Mouse (Mus musculus) bone marrow, adult 2 months (tissue): ENCODE data around the gene Pigp. TPM values are rescaled to one million over a fixed set of nuclear protein-coding genes. Genes with fewer than 3 reads are reported as not detected.

Experiments used
- H3K27ac ChIP-seq: fragments of 200-500 bp; 2 replicates; pipeline ENCODE4 v1.5.1; 2012; ENCODE audit warnings: low read depth, mild to moderate bottlenecking, control low read depth, inconsistent platforms, low read length; ENCODE audit not compliant: control insufficient read depth, poor library complexity, insufficient read depth
- H3K4me1 ChIP-seq: fragments of 200-500 bp; 2 replicates; pipeline ENCODE4 v1.6.1; 2011; ENCODE audit warnings: low read length; ENCODE audit not compliant: control insufficient read depth, insufficient read depth
- H3K4me3 ChIP-seq: fragments of 200-500 bp; replicated peaks from 2 replicates; pipeline ENCODE3; 2011; ENCODE audit warnings: mild to moderate bottlenecking, low read depth, low read length, control low read depth; ENCODE audit not compliant: control insufficient read depth
- CTCF ChIP-seq: fragments of 200-500 bp; IDR thresholded peaks from 2 replicates; pipeline ENCODE4 v1.5.1; 2011; ENCODE audit warnings: low read length, control low read depth; ENCODE audit not compliant: control insufficient read depth, insufficient read depth
- POLR2A ChIP-seq: fragments of 200-500 bp; IDR thresholded peaks from 2 replicates; pipeline ENCODE4 v1.6.1; 2011; ENCODE audit warnings: low read depth, mild to moderate bottlenecking, control low read depth, low read length, borderline replicate concordance; ENCODE audit not compliant: control insufficient read depth
- WGBS: fragments of 180-500 bp; shearing (Covaris S2); methylation state at CpG from one replicate; pipeline ENCODE4 v1.1.7; 2018; 5-methylcytosine and 5-hydroxymethylcytosine counted together
- polyA plus RNA-seq: library from polyadenylated mRNA; stranded (reverse); fragments of >200 nt; gene quantifications from 2 replicates; pipeline ENCODE4 v1.2.4, GENCODE M21; 2011; ENCODE audit warnings: low replicate concordance; ENCODE audit not compliant: missing spikeins, insufficient read depth, insufficient read length

Pigp gene
- polyA plus RNA-seq, 1 experiment: 13.0 TPM

DNA sequence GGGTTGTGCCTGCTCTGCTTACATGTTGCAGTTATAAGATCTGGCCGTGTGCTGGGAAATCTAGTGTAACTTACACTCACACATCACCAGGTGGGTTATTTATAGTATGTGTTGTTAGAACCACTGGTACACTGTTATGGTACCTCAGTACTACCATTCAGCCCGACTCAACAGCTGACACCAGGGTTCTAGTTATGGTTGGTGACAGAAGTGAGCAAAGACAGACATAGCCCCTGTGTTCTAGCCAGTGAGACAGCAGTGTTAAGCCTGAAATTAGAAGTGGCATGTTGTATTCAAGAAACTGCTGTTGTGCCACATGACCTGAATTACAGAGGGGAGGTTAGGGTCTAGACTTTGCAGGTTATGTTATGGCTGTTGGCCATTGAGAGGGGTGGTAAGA, 27.5 kb upstream of the Pigp start:
- no peak for TF ChIP-seq CTCF
- Histone ChIP-seq H3K4me1 (no peaks in the 10 kb centered on the region; the same call in 1 of the 2 replicates), H3K4me3 (no peak overlapping the region), H3K27ac (no peak overlapping the region)
- WGBS: 76% methylated on average over 2 of the region's 2 CpGs

DNA sequence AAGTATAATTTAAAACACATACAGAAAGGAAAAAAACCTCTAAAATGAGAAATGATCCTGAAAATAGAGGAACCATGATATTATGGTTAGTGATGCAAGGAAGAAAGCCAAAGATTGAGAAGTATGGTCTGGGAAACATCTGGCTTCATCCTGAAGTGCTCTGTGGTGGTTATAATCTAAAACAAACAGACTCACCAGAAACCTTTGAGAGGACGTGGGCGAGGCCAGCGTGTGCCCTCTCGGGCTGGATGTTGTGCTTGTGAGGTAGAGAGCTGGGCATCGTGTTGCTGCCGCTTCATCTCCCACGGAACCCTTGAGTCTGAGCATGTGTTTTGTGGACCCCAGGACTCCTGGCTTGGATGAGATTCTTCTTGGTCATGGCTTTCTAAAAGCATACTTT, 25.0 kb upstream of the Pigp start:
- H3K4me3 ChIP-seq: no peak overlapping the region
- no peaks in the 10 kb centered on the region; the same call in 1 of the 2 replicates for H3K4me1 ChIP-seq
- 32% methylated on average over 7 of the region's 7 CpGs for WGBS
- no peak overlapping the region for H3K27ac ChIP-seq
- TF ChIP-seq CTCF (no peak), POLR2A (no peak)

DNA sequence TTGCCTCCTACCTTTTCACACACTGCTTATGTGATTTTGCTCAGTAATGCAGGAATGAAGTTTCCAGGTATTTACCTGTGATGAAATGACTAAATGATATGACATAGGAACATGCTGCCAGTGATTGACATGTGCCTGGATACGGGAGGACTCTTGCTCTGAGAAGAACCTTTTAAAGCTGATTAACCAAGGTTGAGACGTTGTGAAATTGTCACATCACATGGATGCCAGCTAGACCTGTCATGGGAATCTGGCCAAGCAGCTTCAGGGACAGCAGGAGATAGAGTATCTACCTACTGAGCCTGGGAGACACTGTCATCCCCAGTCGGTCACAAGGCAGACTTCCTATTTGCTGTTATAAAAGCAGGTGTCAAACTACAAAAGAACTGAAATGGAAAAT, 23.4 kb upstream of the Pigp start:
- H3K4me1 ChIP-seq: no peaks in the 10 kb centered on the region; the same call in 1 of the 2 replicates
- TF ChIP-seq POLR2A (no peak), CTCF (no peak)
- no peak overlapping the region for H3K27ac ChIP-seq
- WGBS: 69% methylated on average over 3 of the region's 3 CpGs
- H3K4me3 ChIP-seq: no peak overlapping the region

DNA sequence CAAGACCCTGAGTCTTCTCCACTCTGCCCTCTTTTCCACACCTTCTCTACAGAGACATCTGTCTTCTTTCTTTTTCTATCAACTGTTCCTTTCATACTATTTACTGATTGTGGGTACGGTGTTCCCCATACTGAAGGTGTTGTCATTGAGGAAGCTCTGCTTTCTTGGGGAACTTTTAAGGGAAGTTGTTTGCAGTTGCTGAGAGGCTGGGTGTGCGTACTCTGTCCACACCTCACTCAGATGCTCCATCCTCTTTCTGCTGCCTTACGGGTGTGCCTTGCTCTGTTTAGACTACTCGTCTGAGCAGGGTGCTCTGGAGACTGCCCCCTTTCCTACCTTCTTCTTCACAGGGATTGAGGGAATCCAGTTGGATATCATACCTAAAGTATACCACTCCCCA, 20.7 kb upstream of the Pigp start:
- WGBS: 46% methylated on average over 4 of the region's 4 CpGs
- H3K4me1 ChIP-seq: no peaks in the 10 kb centered on the region; the same call in 1 of the 2 replicates
- no peak overlapping the region for H3K4me3 ChIP-seq
- TF ChIP-seq CTCF (no peak), POLR2A (no peak)
- no peak overlapping the region for H3K27ac ChIP-seq

DNA sequence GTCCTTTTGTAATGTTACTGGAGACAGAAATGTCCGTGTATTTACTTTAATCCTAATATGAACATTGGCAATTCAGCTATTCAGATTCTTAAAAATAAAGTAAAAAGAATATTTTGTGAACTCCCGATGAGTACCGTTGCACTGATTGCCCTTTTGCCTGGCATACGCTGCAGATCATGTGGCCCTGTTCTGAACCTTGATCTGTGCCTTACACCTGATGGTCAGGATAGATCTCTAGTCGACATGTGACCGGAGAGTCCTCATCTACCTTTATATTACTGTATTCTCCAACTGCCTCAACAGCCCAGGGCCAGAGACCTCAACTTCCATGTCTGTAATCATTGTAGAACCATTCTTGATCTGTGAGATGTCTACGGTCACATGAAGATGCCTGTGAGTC, 16.0 kb upstream of the Pigp start:
- Histone ChIP-seq H3K4me1 (no peaks in the 10 kb centered on the region; the same call in 1 of the 2 replicates), H3K27ac (no peak overlapping the region), H3K4me3 (no peak overlapping the region)
- WGBS: 87% methylated on average over 7 of the region's 7 CpGs
- TF ChIP-seq CTCF (no peak), POLR2A (no peak)

DNA sequence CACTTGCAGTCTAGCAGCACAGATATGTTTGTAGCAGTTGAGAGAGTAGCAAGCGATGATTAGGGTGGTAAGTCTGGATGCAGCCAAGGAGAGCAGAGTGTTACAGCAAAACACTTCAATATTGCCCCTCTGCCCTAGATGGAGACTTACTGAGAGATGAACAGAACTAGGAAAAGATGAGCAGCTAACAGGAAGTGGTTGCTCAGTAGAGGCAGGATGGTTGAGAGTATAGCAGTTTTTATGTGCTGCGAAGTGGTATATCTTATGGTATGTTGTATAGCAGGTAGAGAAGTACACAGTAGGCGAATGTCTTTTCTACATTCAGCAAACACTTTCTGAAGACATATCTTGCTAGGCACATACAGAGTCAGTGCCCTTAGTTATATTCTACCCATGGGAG, 11.6 kb upstream of the Pigp start:
- no peak overlapping the region for H3K27ac ChIP-seq
- 84% methylated on average over 3 of the region's 3 CpGs for WGBS
- TF ChIP-seq POLR2A (no peak), CTCF (no peak)
- no peak overlapping the region for H3K4me3 ChIP-seq
- no peaks in the 10 kb centered on the region; the same call in 1 of the 2 replicates for H3K4me1 ChIP-seq

DNA sequence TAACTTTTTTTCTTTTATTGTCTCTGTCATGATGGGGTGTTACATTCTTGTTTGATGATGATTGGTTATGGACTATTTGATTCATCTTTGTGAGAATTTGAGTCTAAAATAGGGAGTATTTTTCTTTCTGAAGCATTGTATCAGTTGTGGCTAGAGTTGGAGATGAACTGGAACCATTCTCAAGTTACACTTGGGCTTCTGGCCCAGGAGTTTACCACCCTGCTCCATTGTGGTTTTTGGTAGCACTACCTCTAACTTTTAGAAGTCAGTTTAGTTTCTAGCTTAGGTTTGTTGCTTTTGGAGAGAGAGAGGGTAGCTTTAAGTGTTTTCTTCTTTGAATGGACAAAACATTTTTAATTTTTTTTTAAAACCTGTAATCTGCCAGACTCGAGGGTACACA, 7.7 kb upstream of the Pigp start:
- Histone ChIP-seq H3K4me3 (no peak overlapping the region), H3K4me1 (no peaks in the 10 kb centered on the region; the same call in 1 of the 2 replicates), H3K27ac (no peak overlapping the region)
- WGBS: 49% methylated on average over 1 of the region's 1 CpGs
- TF ChIP-seq CTCF (no peak), POLR2A (no peak)

DNA sequence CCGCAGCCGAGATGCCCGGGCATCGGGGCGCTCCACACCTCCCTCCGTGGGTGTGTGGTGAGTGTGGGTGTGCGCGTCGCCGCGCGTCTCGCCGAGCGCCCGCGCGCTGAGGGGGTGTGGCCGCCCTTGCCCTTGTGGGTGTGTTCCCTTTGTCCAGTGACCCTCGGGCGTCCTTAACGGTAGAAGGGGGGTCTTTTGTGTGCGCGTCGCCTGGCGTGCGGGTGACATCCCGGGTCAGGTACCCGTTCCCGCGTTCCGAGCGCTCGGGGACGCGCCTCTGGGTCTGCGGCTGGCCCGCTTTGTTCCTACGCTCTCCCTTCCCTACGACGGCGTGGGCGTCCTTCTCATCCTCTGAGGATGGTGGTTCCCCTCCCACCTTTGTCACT, 734 bp downstream of the Pigp start:
- TF ChIP-seq POLR2A (no peak), CTCF (no peak)
- Histone ChIP-seq H3K4me1 (no peaks in the 10 kb centered on the region; the same call in 1 of the 2 replicates), H3K27ac (peak overlapping the region; percentile 85), H3K4me3 (peak overlapping the region; percentile 99)
- WGBS: under 1% methylated on average over 43 of the region's 43 CpGs
